Mouse (Mus musculus) spleen, adult 2 months (tissue): ENCODE data around the gene March1. TPM values are rescaled to one million over a fixed set of nuclear protein-coding genes. Genes with fewer than 3 reads are reported as not detected.

Experiments
- DNase-seq, 2 experiments: peaks; one replicate each; pipeline versions ENCODE4 v3.0.0 to v3.0.0-alpha.2; 2012 to 2021; ENCODE audit warnings: low spot score in 2 of 2, low read depth in 1 of 2
- H3K27ac ChIP-seq: fragments of 200-500 bp; 2 replicates; pipeline ENCODE4 v1.5.1; 2012; ENCODE audit warnings: low read length, inconsistent platforms; ENCODE audit not compliant: insufficient read depth
- H3K27me3 ChIP-seq: fragments of 200-500 bp; 2 replicates; pipeline ENCODE4 v1.6.1; 2012; ENCODE audit warnings: mild to moderate bottlenecking, moderate library complexity, low read length, inconsistent platforms; ENCODE audit not compliant: control insufficient read depth, insufficient read depth
- H3K36me3 ChIP-seq: fragments of 200-500 bp; 2 replicates; pipeline ENCODE4 v1.6.1; 2012; ENCODE audit warnings: mild to moderate bottlenecking, low read length, inconsistent platforms; ENCODE audit not compliant: control insufficient read depth, insufficient read depth
- H3K4me1 ChIP-seq: fragments of 200-500 bp; 2 replicates; pipeline ENCODE4 v1.6.1; 2011; ENCODE audit warnings: inconsistent platforms; ENCODE audit not compliant: control insufficient read depth, insufficient read depth, insufficient read length
- H3K4me3 ChIP-seq: fragments of 200-500 bp; 2 replicates; pipeline ENCODE4 v1.5.1; 2011; ENCODE audit warnings: mild to moderate bottlenecking, inconsistent platforms; ENCODE audit not compliant: insufficient read depth, insufficient read length; ENCODE audit errors: extremely low read depth
- CTCF ChIP-seq: fragments of 200-500 bp; IDR thresholded peaks from 2 replicates; pipeline ENCODE4 v1.5.1; 2011; ENCODE audit warnings: mild to moderate bottlenecking, inconsistent platforms; ENCODE audit not compliant: insufficient read depth, insufficient read length, insufficient replicate concordance; ENCODE audit errors: extremely low read depth
- POLR2A ChIP-seq: fragments of 200-500 bp; IDR thresholded peaks from 2 replicates; pipeline ENCODE4 v1.6.1; 2011; ENCODE audit warnings: low read depth, low read length, inconsistent platforms
- WGBS: fragments of 180-500 bp; shearing (Covaris S2); methylation state at CpG from one replicate; pipeline ENCODE4 v1.1.7; 2018; 5-methylcytosine and 5-hydroxymethylcytosine counted together
- polyA plus RNA-seq: library from polyadenylated mRNA; depleted of rRNA; stranded (reverse); fragments of >200 nt; gene quantifications from 2 replicates; pipeline ENCODE4 v1.2.3, GENCODE M21; 2012

The March1 gene
- polyA plus RNA-seq, 1 experiment, result 12.7 TPM

DNA sequence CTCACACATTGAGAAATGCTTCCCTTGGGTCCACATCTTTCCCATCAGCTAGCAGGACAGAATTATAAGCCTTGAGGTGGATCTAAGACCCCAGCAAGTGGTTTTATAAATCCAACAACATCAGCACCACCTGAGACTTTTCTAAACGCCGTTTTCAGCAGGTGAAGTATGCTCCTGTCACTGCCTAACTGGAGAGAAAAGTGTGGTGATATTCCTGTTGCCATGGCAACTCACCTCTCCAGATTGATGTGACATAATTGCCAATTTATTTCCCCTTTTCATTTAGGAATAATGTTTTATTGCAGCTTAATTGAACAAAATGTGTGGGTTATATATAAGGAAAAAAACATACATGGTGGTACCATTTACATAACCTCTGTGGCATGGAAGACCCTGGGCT, 565.8 kb downstream of the March1 start:
- H3K27me3 ChIP-seq, result no peaks in the 10 kb centered on the region
- H3K36me3 ChIP-seq, result no peaks in the 10 kb centered on the region
- H3K4me1 ChIP-seq, result no peaks in the 10 kb centered on the region
- 69% methylated on average over 2 of the region's 2 CpGs for WGBS
- H3K4me3 ChIP-seq, result no peak overlapping the region
- TF ChIP-seq POLR2A (no peak), CTCF (no peak)
- no peak for DNase-seq
- H3K27ac ChIP-seq, result no peak overlapping the region

- no peaks in the 10 kb centered on the region for H3K27me3 ChIP-seq
- TF ChIP-seq POLR2A (no peak), CTCF (no peak)
- H3K4me3 ChIP-seq, result no peak overlapping the region
- no peaks in the 10 kb centered on the region for H3K4me1 ChIP-seq
- DNase-seq, result no peak
- WGBS, result 92% methylated on average over 2 of the region's 2 CpGs
- no peak overlapping the region for H3K27ac ChIP-seq
- H3K36me3 ChIP-seq, result no peaks in the 10 kb centered on the region
These were observed 567.5 kb downstream of the March1 start for GRCm38 (mm10) chr8:66185226-66185625.

- no peak overlapping the region for H3K27ac ChIP-seq
- no peak overlapping the region for H3K4me3 ChIP-seq
- no peak for TF ChIP-seq POLR2A
- no peak for TF ChIP-seq CTCF
- H3K27me3 ChIP-seq, result no peaks in the 10 kb centered on the region
- no peaks in the 10 kb centered on the region for H3K4me1 ChIP-seq
- DNase-seq, result no peak
- WGBS, result 80% methylated on average over 2 of the region's 2 CpGs
- H3K36me3 ChIP-seq, result no peaks in the 10 kb centered on the region
These were observed 576.7 kb downstream of the March1 start for GRCm38 (mm10) chr8:66194416-66194815.

DNA sequence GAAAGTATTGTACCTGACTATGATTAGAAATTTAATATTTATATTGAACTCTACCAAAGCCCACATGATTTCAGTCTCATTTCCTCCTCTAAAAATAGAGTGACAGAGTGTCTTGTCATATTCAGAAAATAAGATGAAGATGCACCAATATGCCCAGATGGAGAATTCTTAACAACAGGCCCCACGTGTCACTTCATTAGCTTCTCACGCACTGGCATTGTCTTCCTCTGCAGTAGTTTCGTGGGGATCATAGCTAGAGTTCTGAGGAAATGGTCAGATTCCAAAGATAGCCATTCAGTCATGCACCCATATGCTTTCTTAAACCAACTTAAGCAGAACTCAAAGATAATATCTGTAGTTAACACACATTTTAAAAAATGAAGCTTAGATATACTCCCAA, 582.5 kb downstream of the March1 start:
- Histone ChIP-seq H3K27ac (no peak overlapping the region), H3K27me3 (no peaks in the 10 kb centered on the region), H3K36me3 (no peaks in the 10 kb centered on the region), H3K4me1 (no peaks in the 10 kb centered on the region), H3K4me3 (no peak overlapping the region)
- 75% methylated on average over 3 of the region's 3 CpGs for WGBS
- no peak for DNase-seq
- TF ChIP-seq CTCF, result no peak
- no peak for TF ChIP-seq POLR2A

DNA sequence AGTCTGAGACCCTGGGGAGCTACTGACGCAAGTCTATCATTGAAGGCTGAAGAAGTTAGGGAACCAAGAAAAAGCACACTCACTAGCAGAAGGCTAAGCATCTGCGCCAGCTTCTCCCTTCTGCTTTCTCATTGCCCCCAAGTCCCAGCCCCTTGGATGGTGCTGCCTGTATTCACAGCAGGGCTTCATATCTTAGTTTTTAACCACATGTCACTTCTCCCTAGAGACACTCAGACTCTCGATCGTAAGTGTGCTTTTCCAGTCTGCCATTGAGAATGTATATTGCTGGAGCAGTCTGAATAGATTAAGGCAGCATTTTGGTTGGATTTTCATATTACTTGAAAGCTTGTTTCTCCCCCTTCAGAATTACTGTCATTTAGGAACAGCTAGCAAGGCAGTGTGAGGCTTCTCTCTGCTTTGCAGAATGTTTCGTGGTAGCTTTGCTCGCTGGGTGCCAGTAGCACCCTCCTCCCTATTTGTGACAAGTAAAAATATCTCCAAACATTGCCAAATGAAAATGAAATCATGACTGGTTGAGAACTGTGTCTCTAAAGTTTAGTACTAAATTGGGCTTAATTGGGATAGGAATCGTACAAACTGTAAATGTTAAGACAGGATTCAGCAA, 586.2 kb downstream of the March1 start:
- TF ChIP-seq POLR2A (no peak), CTCF (no peak)
- no peak for DNase-seq
- 88% methylated on average over 7 of the region's 7 CpGs for WGBS
- no peak overlapping the region for H3K4me3 ChIP-seq
- H3K27me3 ChIP-seq, result no peaks in the 10 kb centered on the region
- no peaks in the 10 kb centered on the region for H3K36me3 ChIP-seq
- no peaks in the 10 kb centered on the region for H3K4me1 ChIP-seq
- H3K27ac ChIP-seq, result no peak overlapping the region

DNA sequence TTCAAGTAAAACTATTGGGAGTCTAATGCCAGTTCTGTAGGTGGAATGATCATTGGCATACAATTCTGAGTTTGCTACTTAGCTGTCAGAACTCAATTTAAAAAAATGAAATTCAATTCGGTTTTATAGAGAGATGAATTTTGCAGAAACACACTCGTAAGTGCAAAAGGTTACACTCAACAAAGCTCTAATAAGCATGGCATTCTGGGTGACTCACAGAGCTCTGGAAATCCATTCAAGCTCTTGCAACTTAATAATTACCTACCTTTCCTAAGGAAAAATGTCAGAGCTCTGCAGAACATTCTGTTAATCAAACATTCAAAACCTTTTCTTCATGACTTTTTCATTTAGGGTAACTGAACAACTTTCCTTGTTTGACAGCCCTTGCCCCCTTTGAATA, 591.9 kb downstream of the March1 start:
- Histone ChIP-seq H3K4me3 (no peak overlapping the region), H3K36me3 (no peaks in the 10 kb centered on the region), H3K27ac (no peak overlapping the region), H3K27me3 (no peaks in the 10 kb centered on the region), H3K4me1 (no peaks in the 10 kb centered on the region)
- WGBS, result 68% methylated on average over 2 of the region's 2 CpGs
- TF ChIP-seq CTCF (no peak), POLR2A (no peak)
- no peak for DNase-seq

DNA sequence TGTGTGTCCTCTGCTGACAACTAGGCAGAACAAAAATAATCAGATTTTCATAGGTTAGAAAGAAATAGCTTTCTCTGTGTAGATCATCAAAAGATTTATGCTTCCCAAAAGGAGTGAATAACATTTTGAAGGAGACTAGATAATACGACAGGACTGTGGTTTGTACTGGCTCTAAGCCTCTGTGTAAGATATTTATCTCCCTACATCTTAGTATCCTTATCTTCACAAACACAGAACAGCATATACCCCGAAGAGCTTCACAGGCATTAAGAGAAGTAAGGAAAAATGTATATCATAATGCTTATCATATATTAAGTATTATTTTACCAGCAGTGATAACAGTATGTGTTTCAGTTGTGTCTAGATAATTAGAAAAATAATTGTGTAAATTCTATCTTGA, 592.6 kb downstream of the March1 start:
- no peak for DNase-seq
- Histone ChIP-seq H3K4me1 (no peaks in the 10 kb centered on the region), H3K36me3 (no peaks in the 10 kb centered on the region), H3K4me3 (no peak overlapping the region), H3K27me3 (no peaks in the 10 kb centered on the region), H3K27ac (no peak overlapping the region)
- TF ChIP-seq POLR2A (no peak), CTCF (no peak)
- 80% methylated on average over 2 of the region's 2 CpGs for WGBS
